Mouse (Mus musculus): ENCODE data around the gene Pcsk2.

DNA sequence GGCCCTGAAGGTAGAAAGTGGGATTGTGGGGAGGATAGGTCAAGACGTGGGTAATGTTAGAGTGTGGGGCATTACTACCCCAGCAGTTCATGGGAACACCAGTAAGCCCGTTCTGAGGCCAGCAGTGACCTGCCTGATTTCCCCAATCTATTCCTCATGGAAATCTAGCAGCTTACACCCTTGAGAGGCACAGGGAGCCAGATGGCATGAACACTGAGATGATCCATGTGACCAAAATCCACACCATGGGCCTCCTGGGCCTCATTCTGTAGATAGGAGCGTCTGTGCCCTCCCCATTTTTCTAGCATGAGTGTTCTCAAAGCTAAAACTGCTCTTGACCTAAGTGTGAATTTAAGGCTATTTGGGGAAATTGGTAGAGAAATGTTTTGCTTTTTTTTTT, 162.2 kb downstream of the Pcsk2 start:
- TF ChIP-seq CTCF (IDR thresholded peaks at IDR 0.05; ENCODE audit: low read depth), result no peak
- no peak for TF ChIP-seq EP300 (IDR thresholded peaks at IDR 0.05; ENCODE audit: low read depth)
